Mouse (Mus musculus): ENCODE data around the gene Synrg.

DNA sequence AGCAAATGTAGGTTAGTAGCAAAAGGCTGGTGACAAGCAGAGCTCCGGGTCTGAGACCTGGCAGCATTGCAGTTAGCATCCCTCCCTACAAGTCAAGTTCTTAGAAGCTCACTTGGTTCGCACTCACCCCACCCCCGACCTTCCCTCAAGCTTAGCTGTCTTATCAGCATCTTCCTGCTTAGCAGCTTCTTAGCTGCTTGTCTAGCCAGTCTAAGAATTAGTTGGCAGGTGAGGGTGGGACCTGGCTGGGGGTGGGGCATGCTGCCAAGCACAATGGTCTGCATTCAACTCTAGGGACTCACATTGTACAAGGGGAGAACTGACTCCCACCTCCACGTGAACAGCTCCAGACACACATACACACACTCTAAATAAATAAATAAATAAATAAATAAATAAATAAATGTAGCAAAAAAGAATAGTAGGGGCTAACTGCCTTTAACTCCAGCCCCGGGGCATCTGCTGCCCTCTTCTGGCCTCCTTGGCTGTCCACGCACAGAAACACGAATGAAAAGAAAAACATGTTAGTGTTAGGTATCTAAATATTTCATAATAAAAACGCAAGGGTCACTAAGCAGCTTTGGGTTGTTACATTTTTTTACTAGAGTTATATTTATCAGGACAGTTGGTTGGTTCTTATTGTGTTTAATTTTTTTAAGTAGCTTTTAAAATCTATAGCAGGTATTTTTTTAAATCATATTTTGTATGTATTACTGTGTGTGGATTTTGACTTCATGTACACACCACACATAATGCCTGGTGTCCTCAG lies 3.4 kb downstream of the Synrg start:
- no peak for TF ChIP-seq CTCF (IDR thresholded peaks at IDR 0.05; ENCODE audit: borderline replicate concordance, insufficient read depth, low read depth, low read length)
- no peak for TF ChIP-seq POLR2A (IDR thresholded peaks at IDR 0.05; ENCODE audit: borderline replicate concordance, insufficient read depth, low read length)

All from cerebellum, adult 2 months (tissue).